Mouse (Mus musculus): ENCODE data around the gene Adamts18.

GRCm38 (mm10) chr8:113666714-113667432 lies 181.7 kb downstream of the Adamts18 start:
- TF ChIP-seq CTCF (IDR thresholded peaks at IDR 0.05; ENCODE audit: borderline replicate concordance, extremely low read depth, insufficient read depth, insufficient read length) (no peak), POLR2A (IDR thresholded peaks at IDR 0.05; ENCODE audit: borderline replicate concordance, extremely low read depth, insufficient read depth, insufficient read length, poor library complexity, severe bottlenecking) (no peak)
